Mouse (Mus musculus): ENCODE data around the gene Bmpr2.

- 0 out of 2 replicates have a peak, but pooled peaks have one; percentile 8 for TF ChIP-seq CTCF (IDR thresholded peaks at IDR 0.05)
- no peak for TF ChIP-seq POLR2A (IDR thresholded peaks at IDR 0.05; ENCODE audit: insufficient read depth, low read depth, low read length)
These were observed 150.1 kb downstream of the Bmpr2 start for GRCm38 (mm10) chr1:59913195-59913868.

All from heart, adult 2 months (tissue).